Mouse (Mus musculus): ENCODE measurements around the gene Olfr706. TPM values are rescaled to one million over a fixed set of nuclear protein-coding genes. Genes with fewer than 3 reads are reported as not detected.
"Not testable (repeated sequence)": the region's sequence is repeated elsewhere in the genome, so short reads cannot be mapped to it uniquely, and the experiment has no call there.

Olfr706 gene
- total RNA-seq (2021), result not detected
- long read RNA-seq, result 0 reads

DNA sequence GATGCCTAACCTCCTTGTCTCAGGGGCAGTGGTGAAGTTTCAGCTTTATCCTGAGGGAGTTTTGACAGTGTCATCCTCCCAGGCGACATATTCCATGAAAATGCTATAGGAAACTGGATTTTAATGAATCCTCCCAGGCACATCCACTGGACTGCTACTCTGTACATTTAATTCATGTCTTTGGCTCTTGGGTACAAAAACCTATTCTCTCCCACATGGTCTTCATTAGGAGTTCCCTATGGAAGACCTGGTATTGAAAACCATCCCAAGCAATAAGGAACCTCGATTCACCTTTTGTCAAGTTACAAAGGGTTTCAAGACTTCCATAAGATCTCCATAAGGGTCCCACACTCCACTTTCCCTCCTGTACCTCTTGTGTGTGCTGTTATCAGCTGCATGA, at the start of gene Olfr706:
TSS of gene Olfr706 (minus strand) at position 101 of the 400 bp plus-strand sequence.
- DNase-seq (ENCODE audit: low spot score in 2 of 2), result no peak

DNA sequence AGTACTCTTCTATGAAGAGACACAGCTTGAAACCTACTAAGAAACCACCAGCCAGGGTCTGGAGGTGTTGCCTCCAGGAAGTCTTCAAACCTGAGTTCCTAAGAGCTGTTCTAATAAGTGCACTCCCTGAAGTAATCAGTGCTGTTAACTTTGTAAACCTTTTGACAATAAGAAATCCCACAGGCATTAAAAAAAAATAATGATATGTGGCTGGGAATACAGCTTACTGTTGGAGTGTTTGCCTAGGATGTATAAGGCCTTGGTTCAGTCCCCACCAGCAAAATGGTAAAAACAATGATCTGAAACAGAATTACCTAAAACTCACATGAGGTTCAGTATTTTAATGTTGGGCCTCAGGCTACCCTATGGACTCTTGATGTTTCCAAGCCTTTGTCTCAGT, 44.2 kb upstream of the Olfr706 start, which contains the start of gene Olfr709-ps1:
TSS of gene Olfr709-ps1 (minus strand) at position 101 of the 400 bp plus-strand sequence.
- no peak for DNase-seq (ENCODE audit: low spot score in 2 of 2)

GRCm38 (mm10) chr7:106920961-106921360, 33.0 kb upstream of the Olfr706 start:
- not testable (repeated sequence) for DNase-seq (ENCODE audit: low spot score in 2 of 2)

DNA sequence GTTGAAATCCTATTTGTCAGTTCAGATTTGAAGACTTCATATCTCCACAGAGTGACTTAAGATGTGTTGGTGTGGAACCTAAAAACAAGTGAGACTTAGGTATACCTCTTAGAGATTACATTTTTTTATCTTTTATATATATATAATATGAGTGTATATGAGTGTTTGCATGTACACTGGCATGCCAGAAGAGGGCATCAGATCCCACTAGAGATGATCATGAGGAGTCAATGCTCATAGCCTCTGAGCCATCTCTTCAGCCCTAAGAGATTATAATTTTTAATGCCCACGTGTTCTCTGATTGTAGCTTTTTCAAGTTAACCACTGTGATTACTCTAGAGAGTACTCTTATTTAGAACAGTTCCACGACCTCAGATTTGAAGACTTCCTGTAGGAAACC, 19.7 kb upstream of the Olfr706 start, which contains the start of gene Olfr1532-ps1:
TSS of gene Olfr1532-ps1 (plus strand) at position 326 of the 400 bp plus-strand sequence.
- no peak for DNase-seq (ENCODE audit: low spot score in 2 of 2)

GRCm38 (mm10) chr7:106901141-106901540, 13.2 kb upstream of the Olfr706 start, which contains the start of gene Olfr707:
TSS of gene Olfr707 (minus strand) at chr7:106901241.
- DNase-seq (ENCODE audit: low spot score in 2 of 2), result not testable (repeated sequence)

- no peak for DNase-seq (ENCODE audit: low spot score in 2 of 2)
These were observed 11.2 kb downstream of the Olfr706 start, which contains the start of gene Olfr705 for GRCm38 (mm10) chr7:106876791-106877190. TSS of gene Olfr705 (minus strand) at chr7:106876891.

GRCm38 (mm10) chr7:106862885-106863284, 25.1 kb downstream of the Olfr706 start, which contains the start of gene Olfr704:
TSS of gene Olfr704 (plus strand) at chr7:106863185.
- DNase-seq (ENCODE audit: low spot score in 2 of 2), result no peak

DNA sequence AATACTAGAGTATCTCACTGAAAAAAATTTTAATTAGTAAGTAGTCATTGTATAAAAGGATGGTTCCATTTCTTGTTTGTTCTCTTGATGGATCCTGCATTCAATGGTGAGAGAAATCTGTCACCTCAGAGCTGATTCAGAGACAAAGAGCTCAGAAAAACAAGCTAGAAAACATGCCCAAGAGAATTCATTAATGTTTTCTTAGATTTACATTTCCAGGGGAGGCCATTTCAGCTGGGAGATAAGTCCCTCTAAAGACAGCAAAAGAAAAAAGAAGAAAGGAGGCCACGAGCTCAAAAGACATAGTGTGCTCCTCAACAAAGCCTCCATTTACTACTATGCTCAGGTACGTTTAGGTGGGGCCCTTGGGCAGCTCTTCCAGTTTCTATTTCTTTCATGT, 44.9 kb downstream of the Olfr706 start, which contains the start of gene Olfr703:
TSS of gene Olfr703 (plus strand) at position 301 of the 400 bp plus-strand sequence.
- no peak for DNase-seq (ENCODE audit: low spot score in 2 of 2)

GRCm38 (mm10) chr7:106833793-106834192, 54.2 kb downstream of the Olfr706 start, which contains the start of gene Olfr702:
TSS of gene Olfr702 (minus strand) at chr7:106833893.
- DNase-seq (ENCODE audit: low spot score in 2 of 2), result no peak

Other genes with a start within 250 kb of the Olfr706 start
- not detected for gene Olfr693, start 207.6 kb downstream of the Olfr706 start, total RNA-seq (2021)
- not detected for gene Olfr694, start 196.3 kb downstream of the Olfr706 start, total RNA-seq (2021)
- gene Olfr695, start 171.8 kb downstream of the Olfr706 start, total RNA-seq (2021), result not detected
- not detected for gene Olfr697, start 145.7 kb downstream of the Olfr706 start, total RNA-seq (2021)
- not detected for gene Olfr698, start 132.8 kb downstream of the Olfr706 start, total RNA-seq (2021)
- gene Olfr699, start 95.0 kb downstream of the Olfr706 start, total RNA-seq (2021), result not detected
- gene Olfr700, start 79.3 kb downstream of the Olfr706 start, total RNA-seq (2021), result not detected
- not detected for gene Olfr701, start 74.0 kb downstream of the Olfr706 start, total RNA-seq (2021)
- not detected for gene Olfr702, start 54.3 kb downstream of the Olfr706 start, total RNA-seq (2021)
- not detected for gene Olfr703, start 44.8 kb downstream of the Olfr706 start, total RNA-seq (2021)
- gene Olfr704, start 25.0 kb downstream of the Olfr706 start, total RNA-seq (2021), result not detected
- not detected for gene Olfr705, start 11.3 kb downstream of the Olfr706 start, total RNA-seq (2021)
- not detected for gene Olfr707, start 13.1 kb upstream of the Olfr706 start, total RNA-seq (2021)
- not detected for gene Olfr1532-ps1, start 19.8 kb upstream of the Olfr706 start, total RNA-seq (2021)
- not detected for gene Olfr709-ps1, start 44.1 kb upstream of the Olfr706 start, total RNA-seq (2021)
- gene Olfr710, start 60.1 kb upstream of the Olfr706 start, total RNA-seq (2021), result not detected
- gene Olfr6, start 75.8 kb upstream of the Olfr706 start, total RNA-seq (2021), result not detected
- gene Olfr711, start 87.3 kb upstream of the Olfr706 start, total RNA-seq (2021), result not detected
- gene Olfr2, start 117.9 kb upstream of the Olfr706 start, total RNA-seq (2021), result not detected
- gene Olfr713, start 143.0 kb upstream of the Olfr706 start, total RNA-seq (2021), result not detected
- not detected for gene Olfr714, start 182.8 kb upstream of the Olfr706 start, total RNA-seq (2021)
- not detected for gene Olfr17, start 205.1 kb upstream of the Olfr706 start, total RNA-seq (2021)
- gene Olfr715b, start 222.2 kb upstream of the Olfr706 start, total RNA-seq (2021), result not detected
- not detected for gene Olfr715, start 242.9 kb upstream of the Olfr706 start, total RNA-seq (2021)

All from layer of hippocampus, adult 18-20 months (tissue).